Mouse (Mus musculus): ENCODE data around the gene Kcnip4. TPM values are rescaled to one million over a fixed set of nuclear protein-coding genes. Genes with fewer than 3 reads are reported as not detected.

The Kcnip4 gene
- total and polyA plus RNA-seq, 3 experiments: 0.19 TPM; not detected in 2

GRCm38 (mm10) chr5:49525242-49525612 is 520 bp upstream of the Kcnip4 start:
- DNase-seq (ENCODE audit: low read depth, low spot score): no peak
- no peaks in the 10 kb centered on the region for H3K4me1 ChIP-seq (ENCODE audit: control insufficient read depth in 1 of 2, insufficient read depth in 2 of 2, low read length in 2 of 2)
- no peak overlapping the region for H3K9ac ChIP-seq (ENCODE audit: control insufficient read depth, low read depth, low read length, poor library complexity, severe bottlenecking)
- TF ChIP-seq POLR2AphosphoS2 (IDR thresholded peaks at IDR 0.05; ENCODE audit: low read length) (no peak), NRF1 (IDR thresholded peaks at IDR 0.05; ENCODE audit: insufficient read depth, low read depth, low read length, poor library complexity, severe bottlenecking) (no peak), ZNF384 (IDR thresholded peaks at IDR 0.05; ENCODE audit: low read depth, low read length) (no peak), GATA1 (IDR thresholded peaks at IDR 0.05; ENCODE audit: low read depth, low read length) (no peak), TCF12 (IDR thresholded peaks at IDR 0.05; ENCODE audit: low read depth, low read length) (no peak), JUND (IDR thresholded peaks at IDR 0.05; ENCODE audit: low read depth, low read length) (no peak), ELF1 (IDR thresholded peaks at IDR 0.05; ENCODE audit: low read depth, low read length) (no peak), ZC3H11A (IDR thresholded peaks at IDR 0.05; ENCODE audit: low read depth, low read length) (no peak), MAFK (IDR thresholded peaks at IDR 0.05; ENCODE audit: borderline replicate concordance, low read depth, low read length) (no peak), ETS1 (IDR thresholded peaks at IDR 0.05; ENCODE audit: low read depth, low read length) (no peak), MYC (IDR thresholded peaks at IDR 0.05; ENCODE audit: low read depth, low read length) (no peak), CHD1 (IDR thresholded peaks at IDR 0.05; ENCODE audit: low read depth, low read length) (no peak), USF1 (IDR thresholded peaks at IDR 0.05; ENCODE audit: low read depth, low read length) (no peak), BHLHE40 (IDR thresholded peaks at IDR 0.05; ENCODE audit: borderline replicate concordance, low read depth, low read length) (no peak), CTCF (IDR thresholded peaks at IDR 0.05 in 2 of 3, conservative IDR thresholded peaks at IDR 0.05 in 1 of 3; ENCODE audit: control insufficient read depth in 1 of 3, insufficient read depth in 1 of 3, low read depth in 2 of 3, low read length in 3 of 3, poor library complexity in 1 of 3, severe bottlenecking in 1 of 3) (no peak), TBP (IDR thresholded peaks at IDR 0.05; ENCODE audit: low read depth, low read length) (no peak), ZMIZ1 (IDR thresholded peaks at IDR 0.05; ENCODE audit: low read depth, low read length) (no peak), E2F4 (IDR thresholded peaks at IDR 0.05; ENCODE audit: borderline replicate concordance, low read depth, low read length) (no peak)
- H3K4me3 ChIP-seq (ENCODE audit: control insufficient read depth in 1 of 2, insufficient read depth in 1 of 2, low read depth in 2 of 2, low read length in 2 of 2): no peak overlapping the region
- H3K9me3 ChIP-seq (replicated peaks; ENCODE audit: insufficient read depth, low read length): no peaks in the 10 kb centered on the region
- H3K27ac ChIP-seq (ENCODE audit: control insufficient read depth, low read depth, low read length): no peak overlapping the region
- no peaks in the 10 kb centered on the region for H3K36me3 ChIP-seq (ENCODE audit: control insufficient read depth in 1 of 2, insufficient read depth in 2 of 2, low read length in 2 of 2)
- H3K27me3 ChIP-seq (ENCODE audit: control insufficient read depth in 1 of 2, insufficient read depth in 2 of 2, low read length in 2 of 2): no peaks in the 10 kb centered on the region
- no peaks in the 10 kb centered on the region for H3K79me2 ChIP-seq (ENCODE audit: control insufficient read depth, insufficient read depth, low read length, poor library complexity)

DNA sequence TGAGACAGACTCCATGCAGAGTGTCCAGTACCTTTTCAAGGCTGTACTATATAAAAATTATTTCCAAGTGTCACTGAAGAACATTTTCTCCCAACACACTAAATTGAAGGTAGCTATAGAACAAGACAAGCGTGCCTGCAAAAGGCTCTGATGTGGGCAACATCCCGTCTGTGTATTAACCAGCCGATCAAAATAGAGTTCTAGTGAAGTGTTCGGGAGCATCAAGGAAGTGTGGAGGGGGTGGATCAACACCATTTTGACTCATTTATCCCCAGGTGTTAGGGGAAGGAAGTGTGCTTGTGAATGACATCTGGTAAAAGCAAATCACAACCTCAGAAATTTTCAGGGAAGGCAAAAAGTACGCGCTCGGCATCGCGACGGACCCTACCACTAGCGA is 712 bp downstream of the Kcnip4 start:
- Histone ChIP-seq H3K4me3 (ENCODE audit: control insufficient read depth in 1 of 2, insufficient read depth in 1 of 2, low read depth in 2 of 2, low read length in 2 of 2) (no peak overlapping the region), H3K27ac (ENCODE audit: control insufficient read depth, low read depth, low read length) (no peak overlapping the region), H3K4me1 (ENCODE audit: control insufficient read depth in 1 of 2, insufficient read depth in 2 of 2, low read length in 2 of 2) (no peaks in the 10 kb centered on the region), H3K9me3 (replicated peaks; ENCODE audit: insufficient read depth, low read length) (no peaks in the 10 kb centered on the region), H3K9ac (ENCODE audit: control insufficient read depth, low read depth, low read length, poor library complexity, severe bottlenecking) (no peak overlapping the region), H3K79me2 (ENCODE audit: control insufficient read depth, insufficient read depth, low read length, poor library complexity) (no peaks in the 10 kb centered on the region), H3K27me3 (ENCODE audit: control insufficient read depth in 1 of 2, insufficient read depth in 2 of 2, low read length in 2 of 2) (no peaks in the 10 kb centered on the region), H3K36me3 (ENCODE audit: control insufficient read depth in 1 of 2, insufficient read depth in 2 of 2, low read length in 2 of 2) (no peaks in the 10 kb centered on the region)
- no peak for DNase-seq (ENCODE audit: low read depth, low spot score)
- TF ChIP-seq ZMIZ1 (IDR thresholded peaks at IDR 0.05; ENCODE audit: low read depth, low read length) (no peak), NRF1 (IDR thresholded peaks at IDR 0.05; ENCODE audit: insufficient read depth, low read depth, low read length, poor library complexity, severe bottlenecking) (no peak), MYB (IDR thresholded peaks at IDR 0.05; ENCODE audit: low read depth, low read length) (no peak), ELF1 (IDR thresholded peaks at IDR 0.05; ENCODE audit: low read depth, low read length) (no peak), SMC3 (IDR thresholded peaks at IDR 0.05; ENCODE audit: low read depth, low read length) (no peak)

Data from MEL (cell line).